Mouse (Mus musculus): ENCODE measurements around the gene Grip1.

The Grip1 gene

GRCm38 (mm10) chr10:120136020-120136562 is 682.5 kb downstream of the Grip1 start:
- no peak for DNase-seq (ENCODE audit: low read depth, low spot score)
